Mouse (Mus musculus): ENCODE measurements at regions not wholly inside any gene's neighbourhood (a gene's known extent, or its start where the extent isn't known, plus 50 kb on each side); places are given as distances from the start of the nearest gene placed in this dataset.

- Histone ChIP-seq H3K27me3 (replicated peaks; ENCODE audit: control insufficient read depth, insufficient read depth, low read length) (no peaks in the 10 kb centered on the region), H3K4me1 (replicated peaks; ENCODE audit: control insufficient read depth, insufficient read depth, low read length) (no peaks in the 10 kb centered on the region), H3K36me3 (ENCODE audit: control insufficient read depth, insufficient read depth) (no peaks in the 10 kb centered on the region), H3K9me3 (ENCODE audit: control insufficient read depth) (no peaks in the 10 kb centered on the region), H3K27ac (ENCODE audit: low read depth, low read length) (no peak overlapping the region), H3K4me3 (ENCODE audit: low read depth, low read length) (no peak overlapping the region), H3K9ac (ENCODE audit: low read depth, low read length) (no peak overlapping the region), H3K4me2 (replicated peaks; ENCODE audit: low read depth) (no peak overlapping the region)
- 90% methylated on average over 4 of the region's 4 CpGs for WGBS
- TF ChIP-seq CTCF (IDR thresholded peaks at IDR 0.05; ENCODE audit: low read depth): no peak
- no peak for ATAC-seq
Measured at GRCm38 (mm10) chr11:8377301-8377700, 287.0 kb downstream of the Tns3 start.

- H3K4me2 ChIP-seq (replicated peaks; ENCODE audit: low read depth): no peak overlapping the region
- TF ChIP-seq CTCF (IDR thresholded peaks at IDR 0.05; ENCODE audit: low read depth): no peak
- H3K9me3 ChIP-seq (ENCODE audit: control insufficient read depth): no peaks in the 10 kb centered on the region
- H3K4me1 ChIP-seq (replicated peaks; ENCODE audit: control insufficient read depth, insufficient read depth, low read length): no peaks in the 10 kb centered on the region
- no peak overlapping the region for H3K27ac ChIP-seq (ENCODE audit: low read depth, low read length)
- H3K9ac ChIP-seq (ENCODE audit: low read depth, low read length): no peak overlapping the region
- no peaks in the 10 kb centered on the region for H3K27me3 ChIP-seq (replicated peaks; ENCODE audit: control insufficient read depth, insufficient read depth, low read length)
- 67% methylated on average over 1 of the region's 1 CpGs for WGBS
- no peak overlapping the region for H3K4me3 ChIP-seq (ENCODE audit: low read depth, low read length)
- no peaks in the 10 kb centered on the region for H3K36me3 ChIP-seq (ENCODE audit: control insufficient read depth, insufficient read depth)
- no peak for ATAC-seq
Measured at GRCm38 (mm10) chr11:8365545-8365944, 298.8 kb downstream of the Tns3 start.

- no peak for ATAC-seq
- Histone ChIP-seq H3K27me3 (replicated peaks; ENCODE audit: control insufficient read depth, insufficient read depth, low read length) (no peaks in the 10 kb centered on the region), H3K4me3 (ENCODE audit: low read depth, low read length) (no peak overlapping the region), H3K27ac (ENCODE audit: low read depth, low read length) (no peak overlapping the region), H3K9me3 (ENCODE audit: control insufficient read depth) (no peaks in the 10 kb centered on the region), H3K4me1 (replicated peaks; ENCODE audit: control insufficient read depth, insufficient read depth, low read length) (no peaks in the 10 kb centered on the region), H3K9ac (ENCODE audit: low read depth, low read length) (no peak overlapping the region), H3K4me2 (replicated peaks; ENCODE audit: low read depth) (no peak overlapping the region), H3K36me3 (ENCODE audit: control insufficient read depth, insufficient read depth) (no peaks in the 10 kb centered on the region)
- WGBS: 70% methylated on average over 9 of the region's 9 CpGs
- no peak for TF ChIP-seq CTCF (IDR thresholded peaks at IDR 0.05; ENCODE audit: low read depth)
Measured at GRCm38 (mm10) chr11:8364703-8365433, 299.5 kb downstream of the Tns3 start.

GRCm38 (mm10) chr11:8344938-8345337, 319.4 kb downstream of the Tns3 start:
- H3K27me3 ChIP-seq (replicated peaks; ENCODE audit: control insufficient read depth, insufficient read depth, low read length): no peaks in the 10 kb centered on the region
- no peaks in the 10 kb centered on the region for H3K9me3 ChIP-seq (ENCODE audit: control insufficient read depth)
- no peak for ATAC-seq
- TF ChIP-seq CTCF (IDR thresholded peaks at IDR 0.05; ENCODE audit: low read depth): no peak
- H3K4me1 ChIP-seq (replicated peaks; ENCODE audit: control insufficient read depth, insufficient read depth, low read length): no peaks in the 10 kb centered on the region
- WGBS: 80% methylated on average over 14 of the region's 14 CpGs
- no peak overlapping the region for H3K4me3 ChIP-seq (ENCODE audit: low read depth, low read length)
- H3K27ac ChIP-seq (ENCODE audit: low read depth, low read length): no peak overlapping the region
- no peaks in the 10 kb centered on the region for H3K36me3 ChIP-seq (ENCODE audit: control insufficient read depth, insufficient read depth)
- H3K9ac ChIP-seq (ENCODE audit: low read depth, low read length): no peak overlapping the region
- no peak overlapping the region for H3K4me2 ChIP-seq (replicated peaks; ENCODE audit: low read depth)

- Histone ChIP-seq H3K27me3 (replicated peaks; ENCODE audit: control insufficient read depth, insufficient read depth, low read length) (no peaks in the 10 kb centered on the region), H3K9ac (ENCODE audit: low read depth, low read length) (no peak overlapping the region), H3K36me3 (ENCODE audit: control insufficient read depth, insufficient read depth) (no peaks in the 10 kb centered on the region), H3K9me3 (ENCODE audit: control insufficient read depth) (no peaks in the 10 kb centered on the region), H3K4me2 (replicated peaks; ENCODE audit: low read depth) (no peak overlapping the region), H3K27ac (ENCODE audit: low read depth, low read length) (no peak overlapping the region), H3K4me3 (ENCODE audit: low read depth, low read length) (no peak overlapping the region), H3K4me1 (replicated peaks; ENCODE audit: control insufficient read depth, insufficient read depth, low read length) (no peaks in the 10 kb centered on the region)
- WGBS: 44% methylated on average over 14 of the region's 14 CpGs
- peak; percentile 78 for TF ChIP-seq CTCF (IDR thresholded peaks at IDR 0.05; ENCODE audit: low read depth)
- no peak for ATAC-seq
Measured at GRCm38 (mm10) chr11:8302347-8303188, 361.8 kb downstream of the Tns3 start.

GRCm38 (mm10) chr11:8297462-8297861, 366.9 kb downstream of the Tns3 start:
- Histone ChIP-seq H3K4me3 (ENCODE audit: low read depth, low read length) (no peak overlapping the region), H3K9ac (ENCODE audit: low read depth, low read length) (no peak overlapping the region), H3K4me2 (replicated peaks; ENCODE audit: low read depth) (no peak overlapping the region), H3K9me3 (ENCODE audit: control insufficient read depth) (no peaks in the 10 kb centered on the region), H3K4me1 (replicated peaks; ENCODE audit: control insufficient read depth, insufficient read depth, low read length) (no peaks in the 10 kb centered on the region), H3K36me3 (ENCODE audit: control insufficient read depth, insufficient read depth) (no peaks in the 10 kb centered on the region), H3K27ac (ENCODE audit: low read depth, low read length) (no peak overlapping the region), H3K27me3 (replicated peaks; ENCODE audit: control insufficient read depth, insufficient read depth, low read length) (no peaks in the 10 kb centered on the region)
- WGBS: 69% methylated on average over 5 of the region's 5 CpGs
- TF ChIP-seq CTCF (IDR thresholded peaks at IDR 0.05; ENCODE audit: low read depth): no peak
- no peak for ATAC-seq

Data from intestine, postnatal 0 days (tissue).